Comparison of ENCODE assay signal across 20 mouse cellular contexts in genomic region chr3:82524792-82525191, GRCm38 (mm10). TPM values are rescaled to one million over a fixed set of nuclear protein-coding genes. Genes with fewer than 3 reads are reported as not detected.
A peak's percentile ranks its signal among the peaks of the same experiment; 100 is the strongest.
DNase-seq lines count a peak whose midpoint lies in the region; ATAC-seq lines count a peak whose summit lies in the region.
"Had no signal": no experiment of that assay in that cellular context is flagged by ENCODE, and none has a peak within 500 bp of the region (broad histone marks: within the 10 kb centered on the region; RNA-seq: fewer than 3 reads in every experiment).

No protein-coding gene starts in this region.

- DNase-seq in frontal cortex, adult 2 months (ENCODE audit: extremely low spot score in 1 of 2, low spot score in 1 of 2) = no peak
- peak; percentile 40 for DNase-seq in brain, adult 2 months (ENCODE audit: low read depth, low spot score)
- DNase-seq in left cerebral cortex, adult 9 months (ENCODE audit: low spot score in 2 of 2) = no peak
- DNase-seq: adrenal gland, adult 2 months; adrenal gland, adult 8-10 months; adrenal gland, postnatal 10 days; adrenal gland, postnatal 14 days; adrenal gland, postnatal 25 days; adrenal gland, postnatal 36 days; B cell, adult 2 months; cerebellum, adult 11 months; cerebellum, adult 11-12 months; cerebellum, adult 18-20 months; cerebellum, adult 2 months had no signal

- peak; percentile 91 for ATAC-seq in frontal cortex, adult (ENCODE audit: low TSS enrichment)
- ATAC-seq: activated CD4-positive, CD25-positive, alpha-beta regulatory T cell, adult 4 months; CD4-positive, CD25-positive, alpha-beta regulatory T cell, adult 4 months; Patski had no signal

RNA-seq across cellular contexts. Expression of gene Npy2r, which starts 23.1 kb away (rescaled TPM):
- polyA plus RNA-seq in frontal cortex, adult 2 months (2012; rRNA removed) = 1.2 and 3.1 TPM in 2 replicates
- polyA plus RNA-seq: activated CD4-positive, CD25-positive, alpha-beta regulatory T cell, adult 4 months; C2C12; CD4-positive, CD25-positive, alpha-beta regulatory T cell, adult 4 months; G1E had no signal
